Mouse (Mus musculus): ENCODE results near the gene Cpd. TPM values are rescaled to one million over a fixed set of nuclear protein-coding genes. Genes with fewer than 3 reads are reported as not detected.

Cpd gene
- polyA plus RNA-seq, 1 experiment from 2014 or later = 14.5 TPM

- H3K4me2 ChIP-seq = no peak overlapping the region
- WGBS = 80% methylated on average over 7 of the region's 7 CpGs
- H3K9me3 ChIP-seq (ENCODE audit: control insufficient read depth, low read length) = no peaks in the 10 kb centered on the region
- H3K9ac ChIP-seq (ENCODE audit: low read depth, low read length) = no peak overlapping the region
- DNase-seq (ENCODE audit: low spot score) = no peak
- H3K27ac ChIP-seq (ENCODE audit: low read depth, low read length) = no peak overlapping the region
- H3K4me3 ChIP-seq (ENCODE audit: low read depth, low read length) = no peak overlapping the region
- H3K4me1 ChIP-seq (replicated peaks; ENCODE audit: control insufficient read depth, insufficient read depth, low read length) = no peaks in the 10 kb centered on the region
- H3K27me3 ChIP-seq (replicated peaks; ENCODE audit: control insufficient read depth, insufficient read depth, low read length) = no peaks in the 10 kb centered on the region
- no peak for ATAC-seq (replicated peaks; ENCODE audit: low FRiP score)
- peaks cover 22% of the 10 kb centered on the region; the same call in 1 of the 2 replicates for H3K36me3 ChIP-seq (ENCODE audit: control insufficient read depth, insufficient read depth, low read length)
These were observed 102.3 kb downstream of the Cpd start for GRCm38 (mm10) chr11:76744550-76744949.

GRCm38 (mm10) chr11:76742511-76742910 lies 104.3 kb downstream of the Cpd start:
- H3K4me2 ChIP-seq = no peak overlapping the region
- H3K9ac ChIP-seq (ENCODE audit: low read depth, low read length) = no peak overlapping the region
- no peak overlapping the region for H3K4me3 ChIP-seq (ENCODE audit: low read depth, low read length)
- no peak for ATAC-seq (replicated peaks; ENCODE audit: low FRiP score)
- H3K27me3 ChIP-seq (replicated peaks; ENCODE audit: control insufficient read depth, insufficient read depth, low read length) = no peaks in the 10 kb centered on the region
- H3K36me3 ChIP-seq (ENCODE audit: control insufficient read depth, insufficient read depth, low read length) = peaks cover 9% of the 10 kb centered on the region; the same call in 1 of the 2 replicates
- no peaks in the 10 kb centered on the region for H3K9me3 ChIP-seq (ENCODE audit: control insufficient read depth, low read length)
- no peak overlapping the region for H3K27ac ChIP-seq (ENCODE audit: low read depth, low read length)
- no peaks in the 10 kb centered on the region for H3K4me1 ChIP-seq (replicated peaks; ENCODE audit: control insufficient read depth, insufficient read depth, low read length)
- WGBS = 94% methylated on average over 7 of the region's 7 CpGs
- DNase-seq (ENCODE audit: low spot score) = no peak

DNA sequence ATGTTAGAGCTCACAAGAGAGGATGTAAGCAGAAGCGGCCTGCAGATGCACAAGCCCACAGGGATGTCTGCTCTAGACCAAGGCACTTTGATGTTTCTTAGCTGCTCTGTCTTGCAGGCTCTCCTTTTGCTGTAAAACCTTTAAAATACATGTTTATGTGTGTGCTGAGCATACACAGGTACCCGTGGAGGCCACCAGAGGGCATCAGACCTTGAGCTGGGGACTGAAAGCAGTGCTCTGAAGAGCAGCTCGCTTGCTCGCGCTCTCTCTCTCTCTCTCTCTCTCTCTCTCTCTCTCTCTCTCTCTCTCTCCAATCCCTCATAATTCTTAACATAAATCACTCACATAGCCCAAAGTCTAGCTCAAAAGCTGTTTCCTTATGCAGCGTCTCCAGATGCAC lies 107.7 kb downstream of the Cpd start:
- ATAC-seq (replicated peaks; ENCODE audit: low FRiP score) (no peak), DNase-seq (ENCODE audit: low spot score) (no peak)
- WGBS = 82% methylated on average over 6 of the region's 6 CpGs
- Histone ChIP-seq H3K4me2 (no peak overlapping the region), H3K9ac (ENCODE audit: low read depth, low read length) (no peak overlapping the region), H3K36me3 (ENCODE audit: control insufficient read depth, insufficient read depth, low read length) (peaks cover 8% of the 10 kb centered on the region; the same call in 1 of the 2 replicates), H3K4me1 (replicated peaks; ENCODE audit: control insufficient read depth, insufficient read depth, low read length) (no peaks in the 10 kb centered on the region), H3K4me3 (ENCODE audit: low read depth, low read length) (no peak overlapping the region), H3K27me3 (replicated peaks; ENCODE audit: control insufficient read depth, insufficient read depth, low read length) (no peaks in the 10 kb centered on the region), H3K27ac (ENCODE audit: low read depth, low read length) (no peak overlapping the region), H3K9me3 (ENCODE audit: control insufficient read depth, low read length) (no peaks in the 10 kb centered on the region)

DNA sequence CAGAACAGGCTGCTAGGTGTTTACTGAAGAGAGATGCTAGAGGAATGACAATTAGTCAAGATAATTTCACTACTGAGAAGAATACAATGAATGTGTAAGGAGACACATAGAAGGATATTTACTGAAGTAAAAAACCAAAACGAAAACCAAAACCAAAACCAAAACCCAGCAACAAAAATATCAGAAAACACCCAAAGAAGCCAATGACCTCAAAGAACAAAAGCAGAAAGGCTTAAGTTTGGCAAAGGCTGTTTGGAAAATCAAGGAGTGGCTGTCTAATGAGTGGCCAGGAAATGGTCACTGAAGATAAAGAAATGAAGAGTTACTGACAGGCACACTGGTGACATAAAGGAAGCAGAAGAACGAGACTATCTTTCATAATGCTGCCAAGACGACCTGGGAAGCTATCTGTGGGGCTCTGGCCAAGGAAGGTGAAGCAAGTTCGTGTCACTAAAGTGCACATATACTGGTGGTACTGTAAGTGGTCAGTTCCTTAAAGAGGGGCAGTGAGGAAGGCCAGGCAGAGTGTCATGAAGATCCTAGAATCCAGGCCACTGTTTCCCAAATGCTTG lies 111.0 kb downstream of the Cpd start:
- no peak for ATAC-seq (replicated peaks; ENCODE audit: low FRiP score)
- H3K27me3 ChIP-seq (replicated peaks; ENCODE audit: control insufficient read depth, insufficient read depth, low read length) = no peaks in the 10 kb centered on the region

DNA sequence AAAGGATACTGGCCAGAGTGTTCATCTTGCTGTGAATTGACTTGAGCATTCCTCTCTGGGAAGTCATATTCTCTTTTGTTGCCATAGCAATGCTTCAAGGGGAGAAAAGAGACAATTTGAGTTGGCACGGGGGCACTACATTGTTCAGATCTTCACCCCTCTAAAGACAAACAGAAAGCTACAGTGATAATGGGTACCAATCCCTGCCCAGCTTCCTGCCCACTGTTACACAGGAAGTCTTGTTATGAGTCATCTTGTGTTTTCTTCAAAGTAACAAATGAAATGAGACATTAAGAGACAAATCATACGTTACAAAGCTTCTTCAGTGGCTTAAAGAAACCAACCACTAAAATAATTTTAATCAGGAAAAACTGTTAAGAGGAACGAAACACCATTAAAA lies 112.3 kb downstream of the Cpd start:
- ATAC-seq (replicated peaks; ENCODE audit: low FRiP score) (no peak), DNase-seq (ENCODE audit: low spot score) (no peak)
- WGBS = 79% methylated on average over 3 of the region's 3 CpGs
- Histone ChIP-seq H3K27me3 (replicated peaks; ENCODE audit: control insufficient read depth, insufficient read depth, low read length) (no peaks in the 10 kb centered on the region), H3K9ac (ENCODE audit: low read depth, low read length) (no peak overlapping the region), H3K9me3 (ENCODE audit: control insufficient read depth, low read length) (no peaks in the 10 kb centered on the region), H3K27ac (ENCODE audit: low read depth, low read length) (no peak overlapping the region), H3K4me1 (replicated peaks; ENCODE audit: control insufficient read depth, insufficient read depth, low read length) (no peaks in the 10 kb centered on the region), H3K36me3 (ENCODE audit: control insufficient read depth, insufficient read depth, low read length) (peaks cover 12% of the 10 kb centered on the region; the same call in 1 of the 2 replicates), H3K4me2 (no peak overlapping the region), H3K4me3 (ENCODE audit: low read depth, low read length) (no peak overlapping the region)

More for the DNA sequence above, 111.0 kb downstream of the Cpd start:
- H3K36me3 ChIP-seq (ENCODE audit: control insufficient read depth, insufficient read depth, low read length) = peaks cover 11% of the 10 kb centered on the region; the same call in 1 of the 2 replicates
- no peak overlapping the region for H3K9ac ChIP-seq (ENCODE audit: low read depth, low read length)
- H3K4me2 ChIP-seq = no peak overlapping the region
- DNase-seq (ENCODE audit: low spot score) = no peak
- no peak overlapping the region for H3K4me3 ChIP-seq (ENCODE audit: low read depth, low read length)
- no peaks in the 10 kb centered on the region for H3K4me1 ChIP-seq (replicated peaks; ENCODE audit: control insufficient read depth, insufficient read depth, low read length)
- H3K9me3 ChIP-seq (ENCODE audit: control insufficient read depth, low read length) = no peaks in the 10 kb centered on the region
- 48% methylated on average over 4 of the region's 4 CpGs for WGBS
- no peak overlapping the region for H3K27ac ChIP-seq (ENCODE audit: low read depth, low read length)

DNA sequence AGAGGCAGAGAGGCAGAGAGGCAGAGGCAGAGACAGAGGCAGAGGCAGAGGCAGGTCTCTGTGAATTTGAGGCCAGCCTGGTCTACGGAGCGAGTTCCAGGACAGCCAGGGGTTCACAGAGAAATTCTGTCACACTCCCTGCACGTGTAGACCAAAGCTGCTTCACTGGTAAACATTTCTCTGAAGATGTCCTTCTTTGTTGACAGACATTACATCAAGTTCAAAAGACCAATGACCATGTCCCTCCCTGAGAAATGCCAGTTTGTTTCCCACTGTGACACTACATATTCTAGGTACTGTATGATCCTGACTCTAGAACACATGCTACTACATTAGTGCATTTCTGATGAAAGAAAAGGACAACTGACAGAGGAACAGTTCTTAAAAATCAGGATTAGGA lies 116.2 kb downstream of the Cpd start:
- Histone ChIP-seq H3K9ac (ENCODE audit: low read depth, low read length) (no peak overlapping the region), H3K27ac (ENCODE audit: low read depth, low read length) (no peak overlapping the region), H3K9me3 (ENCODE audit: control insufficient read depth, low read length) (no peaks in the 10 kb centered on the region), H3K4me2 (no peak overlapping the region), H3K36me3 (ENCODE audit: control insufficient read depth, insufficient read depth, low read length) (peaks cover 21% of the 10 kb centered on the region), H3K4me3 (ENCODE audit: low read depth, low read length) (no peak overlapping the region), H3K27me3 (replicated peaks; ENCODE audit: control insufficient read depth, insufficient read depth, low read length) (no peaks in the 10 kb centered on the region), H3K4me1 (replicated peaks; ENCODE audit: control insufficient read depth, insufficient read depth, low read length) (no peaks in the 10 kb centered on the region)
- ATAC-seq (replicated peaks; ENCODE audit: low FRiP score) (no peak), DNase-seq (ENCODE audit: low spot score) (no peak)
- 74% methylated on average over 3 of the region's 3 CpGs for WGBS

Other genes with a start within 250 kb of the Cpd start
- 11.6 and 12.9 TPM in 2 replicates for gene Abr, start 224.7 kb downstream of the Cpd start, polyA plus RNA-seq (2014; fragmentation: Nextera tagmentation; extraction: Ambion mirVana)
- gene Bhlha9, start 174.5 kb downstream of the Cpd start, polyA plus RNA-seq (2014; fragmentation: Nextera tagmentation; extraction: Ambion mirVana) = 0.37 TPM in 1 of 2 replicates, not detected in the other
- 0.07 TPM in 1 of 2 replicates, not detected in the other for gene Trarg1, start 167.2 kb downstream of the Cpd start, polyA plus RNA-seq (2014; fragmentation: Nextera tagmentation; extraction: Ambion mirVana)
- 24.4 and 27.3 TPM in 2 replicates for gene Gosr1, start 83.4 kb downstream of the Cpd start, polyA plus RNA-seq (2014; fragmentation: Nextera tagmentation; extraction: Ambion mirVana)
- gene Tmigd1, start 55.1 kb upstream of the Cpd start, polyA plus RNA-seq (2014; fragmentation: Nextera tagmentation; extraction: Ambion mirVana) = not detected in 2 replicates
- 107 and 116 TPM in 2 replicates for gene Blmh, start 77.8 kb upstream of the Cpd start, polyA plus RNA-seq (2014; fragmentation: Nextera tagmentation; extraction: Ambion mirVana)
- 1.9 TPM in 2 replicates for gene Slc6a4, start 151.6 kb upstream of the Cpd start, polyA plus RNA-seq (2014; fragmentation: Nextera tagmentation; extraction: Ambion mirVana)
- 37.4 and 45.6 TPM in 2 replicates for gene Nsrp1, start 231.4 kb upstream of the Cpd start, polyA plus RNA-seq (2014; fragmentation: Nextera tagmentation; extraction: Ambion mirVana)

All from liver, embryonic 11.5 days (tissue).